Mouse (Mus musculus) left cerebral cortex, adult 11 months (tissue): Measurements from ENCODE around the gene Arhgap21.

Experiments
- DNase-seq: peaks from one replicate; pipeline ENCODE4 v3.0.0; 2022; ENCODE audit warnings: low spot score

The Arhgap21 gene

GRCm38 (mm10) chr2:20968441-20969200 is at the start of gene Arhgap21:
Gene Arhgap21, minus strand, starts transcription at chr2:20968881.
- DNase-seq: peak; percentile 66

- DNase-seq: no peak
These were observed 47.9 kb upstream of the Arhgap21 start for GRCm38 (mm10) chr2:21016589-21016988.

GRCm38 (mm10) chr2:21010806-21011397 is 42.2 kb upstream of the Arhgap21 start:
- no peak for DNase-seq

GRCm38 (mm10) chr2:21010219-21010618 is 41.5 kb upstream of the Arhgap21 start:
- DNase-seq: peak; percentile 39

- no peak for DNase-seq
These were observed 40.8 kb upstream of the Arhgap21 start for GRCm38 (mm10) chr2:21009258-21010140.

GRCm38 (mm10) chr2:21002538-21002937 is 33.9 kb upstream of the Arhgap21 start:
- DNase-seq: peak; percentile 44

- DNase-seq: no peak
These were observed 32.5 kb upstream of the Arhgap21 start for GRCm38 (mm10) chr2:21001156-21001555.

- DNase-seq: no peak
These were observed 26.9 kb upstream of the Arhgap21 start for GRCm38 (mm10) chr2:20995547-20995946.

GRCm38 (mm10) chr2:20991508-20991907 is 22.8 kb upstream of the Arhgap21 start:
- no peak for DNase-seq

GRCm38 (mm10) chr2:20990907-20991306 is 22.2 kb upstream of the Arhgap21 start:
- DNase-seq: no peak

- no peak for DNase-seq
These were observed 21.4 kb upstream of the Arhgap21 start for GRCm38 (mm10) chr2:20990056-20990455.

- DNase-seq: no peak
These were observed 19.1 kb upstream of the Arhgap21 start for GRCm38 (mm10) chr2:20987822-20988221.

GRCm38 (mm10) chr2:20978726-20979125 is 10.0 kb upstream of the Arhgap21 start:
- DNase-seq: no peak

GRCm38 (mm10) chr2:20977051-20977450 is 8.4 kb upstream of the Arhgap21 start:
- DNase-seq: no peak

GRCm38 (mm10) chr2:20973513-20973912 is 4.8 kb upstream of the Arhgap21 start:
- DNase-seq: peak; percentile 53

- no peak for DNase-seq
These were observed 3.5 kb upstream of the Arhgap21 start for GRCm38 (mm10) chr2:20972180-20972579.

- DNase-seq: no peak
These were observed 2.9 kb upstream of the Arhgap21 start for GRCm38 (mm10) chr2:20971628-20972027.

- peak; percentile 94 for DNase-seq
These were observed 820 bp upstream of the Arhgap21 start for GRCm38 (mm10) chr2:20969201-20970200.

GRCm38 (mm10) chr2:20967646-20968351 is 882 bp downstream of the Arhgap21 start:
- DNase-seq: no peak

GRCm38 (mm10) chr2:20967101-20967645 is 1.5 kb downstream of the Arhgap21 start:
- DNase-seq: no peak
